Mouse (Mus musculus) left cerebral cortex, adult 8-10 months (tissue): Measurements from ENCODE around the gene Tspo. TPM values are rescaled to one million over a fixed set of nuclear protein-coding genes. Genes with fewer than 3 reads are reported as not detected.

Experiments used
- DNase-seq, 2 experiments: peaks; one replicate each; pipeline ENCODE4 v3.0.0; 2022; ENCODE audit warnings: low spot score in 2 of 2
- total RNA-seq, 4 experiments: library from RNA; stranded (reverse); gene quantifications; 2 replicates each; pipeline ENCODE4 v1.2.4; 2022

Tspo gene
- 10 to 100 TPM in 3 of 4 experiments, 1 to 10 TPM in 1; 8.7 to 12.8 (median 10.5) TPM for total RNA-seq

DNA sequence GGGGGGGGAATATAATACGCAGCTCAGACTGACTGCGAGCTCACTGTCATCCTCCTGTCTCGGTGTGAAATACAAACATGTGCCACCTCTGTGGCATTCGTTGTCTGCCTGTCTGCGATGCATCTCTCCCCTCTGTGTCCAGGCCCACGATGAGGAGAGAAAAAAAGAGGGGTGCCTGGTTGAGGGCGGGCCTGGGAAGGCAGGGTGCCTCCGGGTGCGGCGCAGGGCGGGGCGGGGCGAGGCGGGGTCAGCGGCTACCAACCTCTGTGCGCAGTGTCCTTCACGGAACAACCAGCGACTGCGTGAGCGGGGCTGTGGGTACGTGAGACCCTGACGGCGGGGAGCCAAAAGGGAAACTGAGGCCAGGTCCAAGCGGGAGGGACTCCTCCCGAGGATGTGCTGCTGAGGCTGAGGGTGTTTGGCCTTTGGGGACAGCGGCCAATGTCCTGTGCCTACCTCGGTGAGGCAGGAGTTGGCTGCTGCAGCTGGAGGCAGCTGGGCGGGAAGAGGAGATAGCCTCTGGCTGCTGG, at the start of gene Tspo, which contains the start of gene Mcat:
Gene Tspo (plus strand): TSS at position 266 of the 530 bp plus-strand sequence.
Gene Mcat (minus strand): TSS at position 461 of the 530 bp plus-strand sequence.
- no peak for DNase-seq

DNA sequence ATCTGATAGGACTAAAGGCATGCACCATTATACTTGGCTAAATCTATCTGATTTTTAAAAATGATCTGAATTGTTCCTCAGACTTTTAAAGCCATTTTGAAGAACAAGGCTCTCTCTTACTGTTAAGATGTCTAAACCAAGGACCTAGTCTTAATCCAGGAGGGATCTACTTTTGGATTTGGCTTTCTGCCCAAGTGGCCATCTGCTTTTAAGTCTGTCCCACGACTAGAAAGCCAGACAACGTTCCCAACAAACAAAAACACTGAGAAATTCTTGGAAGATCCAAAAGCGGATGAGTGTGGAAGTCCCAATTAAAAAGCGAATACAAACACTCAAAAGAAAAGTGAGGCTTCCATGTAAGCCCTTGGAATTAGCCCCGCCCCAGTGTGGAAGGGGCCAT, 48.4 kb upstream of the Tspo start:
- no peak for DNase-seq

GRCm38 (mm10) chr15:83518215-83519048, 45.0 kb upstream of the Tspo start:
- DNase-seq = peak; percentile 25 to 27

- no peak for DNase-seq
These were observed 42.5 kb upstream of the Tspo start for GRCm38 (mm10) chr15:83520861-83521382.

GRCm38 (mm10) chr15:83523196-83523595, 40.2 kb upstream of the Tspo start:
- no peak for DNase-seq

DNA sequence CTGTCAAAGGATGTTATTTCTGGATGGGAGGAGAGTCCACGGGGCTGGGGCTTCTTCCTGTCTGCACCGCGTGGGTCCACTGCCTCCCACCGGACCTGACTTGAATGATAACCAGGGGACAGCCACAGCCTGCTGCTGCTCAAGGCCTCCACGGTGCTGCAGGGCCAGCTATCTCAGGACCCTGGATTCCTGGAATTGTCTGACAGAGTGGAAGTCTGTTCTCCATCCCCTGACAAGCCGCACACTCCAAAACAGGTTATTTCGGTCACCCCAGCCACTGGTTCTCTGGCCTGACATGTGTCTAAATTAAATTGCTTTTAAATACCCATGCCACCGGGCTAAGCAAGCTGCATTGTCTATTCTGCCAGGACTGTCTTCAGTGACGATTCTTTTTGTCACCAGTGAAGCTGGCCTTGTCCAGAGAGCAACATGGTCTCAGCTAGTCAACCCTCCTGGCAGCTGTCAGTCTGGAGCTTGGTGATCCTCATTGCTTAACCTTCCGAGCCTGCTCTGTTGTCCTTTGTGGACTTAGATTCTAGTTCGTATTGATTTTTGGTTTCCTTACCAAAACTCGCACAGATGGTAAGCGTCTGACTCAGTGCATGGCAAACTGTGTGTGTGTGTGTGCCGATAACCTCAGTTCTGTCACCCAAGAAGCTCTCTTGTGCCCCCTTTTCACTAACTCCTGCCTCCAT, 39.6 kb upstream of the Tspo start:
- no peak for DNase-seq

GRCm38 (mm10) chr15:83524333-83524729, 39.1 kb upstream of the Tspo start:
- no peak for DNase-seq

GRCm38 (mm10) chr15:83526424-83527091, 36.8 kb upstream of the Tspo start, which contains the start of gene Bik:
TSS of gene Bik (plus strand) at chr15:83526862.
- no peak for DNase-seq

GRCm38 (mm10) chr15:83527092-83527437, 36.3 kb upstream of the Tspo start:
- DNase-seq = no peak

DNA sequence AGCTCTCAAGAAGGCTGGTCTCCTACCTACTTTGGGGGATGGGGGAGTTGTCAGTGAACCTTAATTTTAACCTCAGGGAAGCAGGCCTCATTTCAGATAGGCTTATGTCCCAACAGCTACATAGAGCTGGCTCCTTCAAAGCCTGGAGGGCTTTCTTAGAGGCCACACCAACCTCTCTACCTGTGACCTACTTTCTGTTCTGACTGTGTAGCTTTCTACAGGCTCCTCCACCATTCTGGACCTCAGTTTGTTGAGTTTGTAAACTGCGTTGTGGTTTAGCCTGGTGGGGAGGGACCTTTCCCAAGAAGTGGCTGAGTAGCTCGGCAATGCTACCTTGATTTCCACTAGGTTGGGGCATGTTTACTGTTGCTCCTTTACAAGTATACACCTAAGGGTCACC, 35.6 kb upstream of the Tspo start:
- DNase-seq = no peak

- DNase-seq = no peak
These were observed 34.5 kb upstream of the Tspo start for GRCm38 (mm10) chr15:83528892-83529291.

DNA sequence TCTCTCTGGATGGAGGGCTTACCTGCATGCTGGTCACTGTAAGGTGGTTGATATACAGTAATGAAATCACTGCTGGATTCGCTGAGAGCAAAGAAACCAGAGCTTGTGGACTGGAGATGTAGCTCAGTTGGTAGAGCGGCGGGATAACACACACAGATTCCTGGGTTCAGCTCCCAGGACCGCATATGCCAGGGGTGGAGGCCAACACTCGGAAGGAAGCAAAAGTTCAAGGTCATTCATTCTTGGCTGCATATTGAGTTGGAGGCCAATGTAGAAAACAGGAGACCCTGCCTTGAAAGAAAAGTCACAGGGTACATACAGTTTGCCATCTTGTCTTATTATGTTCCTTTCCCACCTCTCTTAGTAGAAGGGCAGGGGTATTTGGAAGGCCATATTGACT, 33.6 kb upstream of the Tspo start:
- DNase-seq = no peak

DNA sequence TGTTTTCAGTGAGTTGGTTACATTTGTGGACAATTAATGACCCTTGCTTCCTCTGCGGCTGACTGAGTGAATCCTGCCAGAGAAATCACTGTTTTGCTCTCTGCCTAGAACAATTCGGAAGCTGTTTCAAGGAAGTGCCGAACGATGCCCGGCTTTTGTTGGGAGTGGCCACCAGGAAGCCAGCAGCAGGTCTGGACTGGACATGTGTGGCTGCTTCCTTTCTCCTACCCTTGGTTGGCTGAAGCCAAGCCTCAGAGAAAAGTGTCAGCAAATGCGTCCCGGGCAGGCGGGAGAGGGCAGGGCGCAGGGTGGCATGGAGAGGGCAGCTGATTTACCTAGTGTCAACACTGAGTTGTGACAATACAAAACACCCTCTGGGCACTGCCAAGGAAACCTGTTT, 33.2 kb upstream of the Tspo start:
- no peak for DNase-seq

DNA sequence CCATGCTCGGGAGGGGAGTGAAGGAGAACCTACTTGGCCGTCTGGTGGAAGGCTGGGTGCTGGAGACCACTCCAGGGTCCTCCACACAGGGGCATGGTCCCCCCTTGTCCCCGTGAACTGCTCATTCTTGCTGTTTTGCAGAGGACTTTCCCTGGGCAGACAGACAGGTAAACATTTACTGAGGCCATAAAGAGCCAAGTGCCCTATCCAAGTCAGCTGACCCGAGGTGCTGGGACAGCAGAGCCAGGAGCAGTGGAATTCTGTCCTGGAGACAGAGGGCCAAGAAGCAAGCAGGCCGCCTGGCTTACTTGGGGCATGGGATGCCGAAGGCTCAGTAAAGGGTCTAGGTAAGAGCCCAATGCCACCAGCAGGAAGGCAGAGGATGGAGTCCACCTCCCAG, 32.7 kb upstream of the Tspo start:
- no peak for DNase-seq

DNA sequence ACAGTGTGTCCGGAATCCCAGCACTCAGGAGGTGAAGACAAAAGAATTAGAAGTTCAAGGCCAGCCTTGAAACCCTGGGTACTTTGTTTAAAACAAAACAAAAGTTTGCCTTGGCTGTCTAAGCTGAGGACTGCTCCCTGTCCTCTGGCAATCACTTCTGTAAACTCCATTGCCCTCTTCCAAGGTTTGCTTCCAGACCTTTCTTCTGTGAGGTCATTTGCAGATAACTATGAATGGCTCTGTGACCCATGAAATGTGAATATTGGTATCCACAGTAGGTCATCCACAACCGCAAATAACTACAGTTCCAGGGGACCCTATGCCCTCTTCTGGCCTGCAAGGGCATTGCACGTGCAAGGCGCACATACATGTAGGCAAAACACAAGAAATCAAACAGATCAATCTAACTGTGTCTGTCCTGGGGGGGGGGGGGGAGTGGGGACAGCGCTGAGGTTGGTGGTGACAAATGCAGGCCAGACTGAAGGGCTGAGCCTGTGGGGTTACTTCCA, 31.4 kb upstream of the Tspo start:
- no peak for DNase-seq

GRCm38 (mm10) chr15:83532606-83533005, 30.8 kb upstream of the Tspo start:
- no peak for DNase-seq

- no peak for DNase-seq
These were observed 28.2 kb upstream of the Tspo start for GRCm38 (mm10) chr15:83534960-83535889.

- no peak for DNase-seq
These were observed 27.5 kb upstream of the Tspo start for GRCm38 (mm10) chr15:83535890-83536231.

DNA sequence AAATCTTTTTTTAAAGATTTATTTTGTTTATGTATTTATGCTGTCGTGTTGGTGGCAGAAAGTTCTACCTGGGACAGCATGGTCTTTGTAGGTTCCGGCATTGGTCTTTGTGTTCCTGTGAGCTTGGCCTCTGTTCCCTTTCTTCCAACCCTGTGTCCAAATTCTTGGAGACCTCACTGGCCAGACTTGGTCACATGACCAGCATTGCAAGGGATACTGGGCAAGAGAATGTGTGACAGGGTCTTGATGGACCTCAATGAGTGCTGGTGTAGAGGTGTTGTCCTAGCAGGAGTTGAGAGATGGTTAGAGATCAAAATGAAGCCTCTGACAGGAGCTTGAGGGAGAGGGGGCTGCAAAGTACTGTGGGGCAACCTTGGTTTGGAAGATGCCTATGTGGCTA, 24.5 kb upstream of the Tspo start:
- no peak for DNase-seq

DNA sequence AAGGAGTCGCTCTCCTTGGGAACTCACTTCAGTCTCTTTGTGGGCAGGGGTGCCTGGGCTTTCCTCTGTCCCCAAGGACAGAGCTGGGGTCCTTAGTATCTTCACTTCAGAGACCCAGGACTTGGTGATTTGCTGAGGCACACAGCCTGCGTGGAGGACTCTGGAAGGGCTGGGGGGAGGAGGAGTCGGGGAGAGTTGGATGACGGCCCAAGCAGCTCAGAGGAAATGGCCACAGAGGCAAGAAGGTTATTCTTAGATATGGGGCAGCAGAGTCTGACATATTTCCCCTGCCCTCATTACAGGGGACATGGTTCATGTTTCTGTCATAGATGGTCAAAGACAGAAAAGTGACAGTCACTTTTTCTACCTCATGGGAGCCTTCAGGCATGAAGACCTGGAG, 23.5 kb upstream of the Tspo start:
- DNase-seq = no peak
